Mouse (Mus musculus) liver, embryonic 14.5 days (tissue): ENCODE measurements around the gene Syt5.
"Not testable (repeated sequence)": the region's sequence is repeated elsewhere in the genome, so short reads cannot be mapped to it uniquely, and the experiment has no call there.

Source experiments
- CTCF ChIP-seq: IDR thresholded peaks from 2 replicates; pipeline ENCODE4 v1.5.1; 2016; ENCODE audit warnings: antibody characterized with exemption, low read depth, control low read depth
- EP300 ChIP-seq: IDR thresholded peaks from 2 replicates; pipeline ENCODE4 v1.6.1; 2016; ENCODE audit warnings: antibody characterized with exemption, low read depth

DNA sequence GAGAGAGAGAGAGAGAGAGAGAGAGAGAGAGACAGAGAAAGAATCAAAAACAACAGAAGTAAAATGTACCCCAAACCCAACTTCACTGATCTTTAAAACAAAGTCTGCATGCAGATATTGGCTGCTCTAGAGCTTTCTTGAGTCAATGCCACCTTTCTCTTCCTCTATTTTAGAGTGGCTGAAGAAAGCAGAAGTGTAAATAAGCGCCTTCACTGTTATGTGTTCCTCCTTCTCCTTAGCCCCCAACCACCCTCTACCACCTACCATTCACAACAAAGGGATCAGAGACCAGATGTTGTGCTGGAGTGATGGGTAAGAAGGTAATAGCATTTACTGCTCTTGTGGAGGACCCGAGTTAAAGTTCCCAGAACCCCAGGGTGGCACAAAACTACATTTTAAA, 25.0 kb upstream of the Syt5 start:
- TF ChIP-seq CTCF, EP300: not testable (repeated sequence)
